Mouse (Mus musculus) lung, adult 2 months (tissue): Measurements from ENCODE around the gene Slc35a5. TPM values are rescaled to one million over a fixed set of nuclear protein-coding genes. Genes with fewer than 3 reads are reported as not detected.
A peak's percentile ranks its signal among the peaks of the same experiment; 100 is the strongest.

ENCODE experiments used
- DNase-seq: peaks from one replicate; pipeline ENCODE4 v3.0.0; 2022
- H3K4me1 ChIP-seq: fragments of 200-500 bp; 2 replicates; pipeline ENCODE4 v1.6.1; 2011; ENCODE audit warnings: low read length; ENCODE audit not compliant: control insufficient read depth, insufficient read depth
- H3K4me3 ChIP-seq: fragments of 200-500 bp; replicated peaks from 2 replicates; pipeline ENCODE3; 2011; ENCODE audit warnings: low read depth, mild to moderate bottlenecking, control low read depth, low read length; ENCODE audit errors: extremely low read depth
- CTCF ChIP-seq: fragments of 200-500 bp; IDR thresholded peaks from 2 replicates; pipeline ENCODE4 v1.5.1; 2011; ENCODE audit warnings: mild to moderate bottlenecking, low read length, control low read depth; ENCODE audit not compliant: insufficient read depth
- POLR2A ChIP-seq: fragments of 200-500 bp; IDR thresholded peaks from 2 replicates; pipeline ENCODE4 v1.6.1; 2011; ENCODE audit warnings: low read depth, mild to moderate bottlenecking, control low read depth, low read length, borderline replicate concordance; ENCODE audit errors: extremely low read depth
- WGBS: fragments of 180-500 bp; shearing (Covaris S2); methylation state at CpG from one replicate; pipeline ENCODE4 v1.1.7; 2018; 5-methylcytosine and 5-hydroxymethylcytosine counted together
- polyA plus RNA-seq: library from polyadenylated mRNA; depleted of rRNA; stranded (reverse); fragments of >200 nt; gene quantifications from 2 replicates; pipeline ENCODE4 v1.2.3, GENCODE M21; 2012

Gene Slc35a5
- polyA plus RNA-seq, 1 experiment, result 18.9 TPM

GRCm38 (mm10) chr16:45120844-45121425 lies 37.6 kb downstream of the Slc35a5 start:
- no peak overlapping the region for H3K4me3 ChIP-seq
- peak; percentile 26 for DNase-seq
- TF ChIP-seq CTCF (no peak), POLR2A (no peak)
- no peaks in the 10 kb centered on the region for H3K4me1 ChIP-seq
- WGBS, result 43% methylated on average over 5 of the region's 5 CpGs

GRCm38 (mm10) chr16:45118760-45119159 lies 39.7 kb downstream of the Slc35a5 start:
- H3K4me3 ChIP-seq, result no peak overlapping the region
- no peaks in the 10 kb centered on the region for H3K4me1 ChIP-seq
- 62% methylated on average over 3 of the region's 3 CpGs for WGBS
- DNase-seq, result no peak
- TF ChIP-seq POLR2A, result no peak
- TF ChIP-seq CTCF, result no peak

- no peak for TF ChIP-seq POLR2A
- TF ChIP-seq CTCF, result no peak
- Histone ChIP-seq H3K4me1 (no peaks in the 10 kb centered on the region), H3K4me3 (no peak overlapping the region)
- WGBS, result 91% methylated on average over 3 of the region's 3 CpGs
- no peak for DNase-seq
These were observed 41.3 kb downstream of the Slc35a5 start for GRCm38 (mm10) chr16:45117200-45117599.

GRCm38 (mm10) chr16:45110498-45110897 lies 48.0 kb downstream of the Slc35a5 start:
- TF ChIP-seq POLR2A, result no peak
- TF ChIP-seq CTCF, result no peak
- H3K4me3 ChIP-seq, result no peak overlapping the region
- no peak for DNase-seq
- WGBS, result 20% methylated on average over 4 of the region's 4 CpGs
- H3K4me1 ChIP-seq, result no peaks in the 10 kb centered on the region

GRCm38 (mm10) chr16:45108203-45108878 lies 50.2 kb downstream of the Slc35a5 start:
- WGBS, result 43% methylated on average over 5 of the region's 5 CpGs
- no peak for DNase-seq
- no peaks in the 10 kb centered on the region for H3K4me1 ChIP-seq
- no peak overlapping the region for H3K4me3 ChIP-seq
- TF ChIP-seq POLR2A, result no peak
- TF ChIP-seq CTCF, result no peak

GRCm38 (mm10) chr16:45104993-45105392 lies 53.5 kb downstream of the Slc35a5 start:
- no peak for TF ChIP-seq CTCF
- TF ChIP-seq POLR2A, result no peak
- no peak for DNase-seq

GRCm38 (mm10) chr16:45100892-45101291 lies 57.6 kb downstream of the Slc35a5 start:
- H3K4me3 ChIP-seq, result no peak overlapping the region
- no peaks in the 10 kb centered on the region for H3K4me1 ChIP-seq
- no peak for DNase-seq
- WGBS, result 26% methylated on average over 3 of the region's 3 CpGs
- TF ChIP-seq CTCF, result no peak
- no peak for TF ChIP-seq POLR2A

More at GRCm38 (mm10) chr16:45104993-45105392, 53.5 kb downstream of the Slc35a5 start:
- H3K4me1 ChIP-seq, result no peaks in the 10 kb centered on the region
- 60% methylated on average over 3 of the region's 3 CpGs for WGBS
- H3K4me3 ChIP-seq, result no peak overlapping the region

GRCm38 (mm10) chr16:45098886-45099210 lies 59.7 kb downstream of the Slc35a5 start:
- TF ChIP-seq CTCF (no peak), POLR2A (no peak)
- DNase-seq, result no peak
- WGBS, result 67% methylated on average over 6 of the region's 6 CpGs
- Histone ChIP-seq H3K4me1 (0 out of 2 replicates have a peak, but pooled peaks cover 2% of the 10 kb centered on the region), H3K4me3 (no peak overlapping the region)

GRCm38 (mm10) chr16:45098186-45098885 lies 60.2 kb downstream of the Slc35a5 start:
- DNase-seq, result no peak
- TF ChIP-seq CTCF (no peak), POLR2A (no peak)
- 57% methylated on average over 10 of the region's 10 CpGs for WGBS
- peaks cover 2% of the 10 kb centered on the region; the same call in 1 of the 2 replicates for H3K4me1 ChIP-seq
- H3K4me3 ChIP-seq, result no peak overlapping the region
